Mouse (Mus musculus) T-helper 1 cell (primary cell): ENCODE data around the gene Itgb1bp2.
"Not testable (repeated sequence)": the region's sequence is repeated elsewhere in the genome, so short reads cannot be mapped to it uniquely, and the experiment has no call there.

ENCODE experiments used
- in situ Hi-C: fragments of 300-600 bp; cut with MboI, MseI; formaldehyde crosslinking; loops from one replicate; pipeline ENCODE4 v1.15.1; 2025; ENCODE audit warnings: high pct_unique_total_duplicates

The Itgb1bp2 gene

DNA sequence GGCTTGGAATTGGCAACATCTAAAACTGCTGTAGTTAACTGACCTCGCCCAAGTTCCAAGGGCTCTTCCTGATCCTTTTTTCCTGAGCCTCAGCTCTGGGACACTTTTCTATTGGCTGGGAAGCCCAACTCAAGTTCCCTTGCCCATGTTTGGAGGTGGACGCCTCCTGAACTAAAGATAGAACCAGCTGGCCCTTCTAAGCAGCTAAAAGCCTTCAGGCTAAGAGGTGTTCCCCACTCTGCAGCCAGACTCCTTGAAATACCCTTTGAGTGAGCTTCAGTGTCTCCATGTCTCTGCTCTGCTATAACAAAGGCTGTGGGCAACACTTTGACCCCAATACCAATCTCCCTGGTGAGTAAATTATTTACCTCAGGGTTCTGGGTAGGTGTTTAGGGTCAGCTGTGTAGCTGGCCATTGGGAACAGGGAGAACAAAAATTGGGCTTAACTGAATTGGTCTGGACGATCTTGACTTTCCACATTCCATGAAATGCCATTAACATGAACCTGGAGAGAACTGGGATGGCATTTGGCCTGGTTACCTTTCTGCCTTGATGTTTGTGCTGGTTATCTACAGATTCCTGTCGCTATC lies at the start of gene Itgb1bp2:
Itgb1bp2 (plus strand) TSS at position 203 of the 590 bp plus-strand sequence.
- in situ Hi-C loops = no loop called here

DNA sequence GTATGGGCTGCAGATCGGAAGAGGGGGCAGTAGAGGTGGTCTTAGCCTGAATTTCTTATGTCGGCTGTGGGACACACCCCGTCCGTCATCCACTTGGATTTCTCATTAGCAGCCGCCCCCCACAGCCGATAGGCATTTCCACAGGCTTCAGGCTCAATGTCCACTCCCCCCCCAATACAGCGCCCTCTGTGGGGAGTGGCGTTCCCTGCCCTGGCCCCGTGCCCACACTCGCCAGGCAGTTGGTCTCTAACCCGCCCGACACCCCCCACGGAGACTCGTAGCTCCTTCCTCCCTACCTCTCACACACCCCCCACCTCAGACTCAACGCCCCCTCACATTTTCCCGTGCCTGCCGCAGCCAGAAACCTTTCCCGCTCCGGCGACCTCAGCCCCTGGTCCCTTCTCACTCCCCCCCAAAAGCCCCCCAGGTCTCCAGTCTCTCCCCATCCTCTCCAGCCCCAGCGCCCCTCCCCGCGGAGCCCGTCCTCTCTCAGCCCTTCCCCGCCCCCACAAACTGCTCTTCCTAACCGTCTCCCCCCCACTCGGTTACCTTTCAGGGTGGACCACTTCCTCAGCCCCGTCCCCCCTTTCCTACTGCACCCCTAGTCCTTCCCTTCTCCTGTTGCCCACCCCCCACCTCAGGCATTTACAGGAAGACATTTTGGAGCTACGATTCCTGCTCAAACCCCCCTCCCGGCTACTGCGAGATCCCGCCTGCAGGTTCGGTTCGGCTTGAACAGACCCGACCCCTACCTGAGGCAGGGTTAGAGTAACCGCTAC lies 29.8 kb upstream of the Itgb1bp2 start:
- in situ Hi-C loops = no loop called here

DNA sequence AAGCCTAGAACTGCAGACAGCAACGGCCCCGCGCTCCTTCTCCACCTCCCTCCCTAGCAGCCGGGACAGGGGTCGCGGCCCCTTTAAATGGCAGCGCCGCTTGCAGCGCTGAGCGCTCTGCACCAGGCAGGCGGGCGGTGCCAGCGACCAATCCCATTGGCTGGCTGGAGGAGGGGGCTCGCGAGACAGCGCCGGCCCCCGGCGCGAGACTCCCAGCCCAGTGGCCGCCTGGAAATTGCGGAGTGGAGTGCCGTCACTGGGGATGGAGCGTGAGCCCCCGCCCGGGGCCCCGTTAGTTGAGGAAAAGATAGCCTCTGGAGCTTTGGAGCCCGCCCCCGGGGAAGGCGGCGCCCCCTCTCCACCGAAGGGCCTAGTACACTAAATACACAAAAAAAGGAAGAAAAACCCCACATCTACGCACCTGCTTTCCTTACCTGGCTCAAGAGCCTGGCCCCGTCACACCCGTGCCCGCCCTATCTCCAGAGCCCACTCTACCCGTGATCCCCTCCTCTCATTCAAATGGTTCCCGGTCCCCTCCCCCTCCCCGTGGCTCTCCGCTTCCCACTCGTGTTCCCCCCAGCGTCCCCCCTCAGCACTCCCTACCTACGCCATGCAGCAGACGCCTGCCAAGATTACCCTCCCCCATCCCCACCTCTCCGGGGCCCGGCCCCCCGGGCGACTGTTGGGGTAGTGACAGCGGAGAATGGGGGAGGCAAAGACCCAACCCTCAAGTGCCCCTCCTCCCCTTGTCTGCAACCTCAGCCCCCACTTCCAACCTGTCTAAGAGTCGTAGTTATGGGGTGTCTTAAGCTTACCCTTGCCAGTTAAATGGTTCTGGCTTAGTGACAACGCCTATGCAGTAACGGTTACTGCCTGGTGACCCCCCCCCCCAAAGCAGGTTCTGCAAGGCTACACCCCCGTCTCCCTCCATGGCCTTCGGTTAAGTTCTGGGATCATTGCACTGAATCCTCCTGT lies 28.9 kb upstream of the Itgb1bp2 start:
- in situ Hi-C loops = no loop called here

DNA sequence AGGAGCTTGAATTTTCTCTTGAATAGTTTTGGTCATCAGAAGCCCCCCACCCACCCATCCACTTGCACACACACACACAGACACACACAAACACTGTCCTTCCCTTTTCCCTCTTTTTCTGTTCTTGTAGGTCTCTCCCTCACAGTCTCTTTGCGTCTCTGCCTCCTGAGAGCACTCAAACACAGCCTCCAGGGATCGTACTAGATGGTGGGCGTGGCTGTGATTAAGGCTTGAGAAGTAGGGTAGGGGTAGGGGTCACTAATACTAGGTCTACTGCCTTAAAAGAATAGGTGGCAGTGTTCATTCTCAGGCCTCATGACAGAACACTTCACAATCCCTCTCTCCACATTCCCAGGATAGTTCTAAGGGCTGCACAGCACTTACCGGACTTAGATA lies 28.2 kb upstream of the Itgb1bp2 start, which contains the start of gene Zmym3:
Zmym3 (minus strand) TSS at position 150 of the 396 bp plus-strand sequence.
- in situ Hi-C loops = no loop called here

DNA sequence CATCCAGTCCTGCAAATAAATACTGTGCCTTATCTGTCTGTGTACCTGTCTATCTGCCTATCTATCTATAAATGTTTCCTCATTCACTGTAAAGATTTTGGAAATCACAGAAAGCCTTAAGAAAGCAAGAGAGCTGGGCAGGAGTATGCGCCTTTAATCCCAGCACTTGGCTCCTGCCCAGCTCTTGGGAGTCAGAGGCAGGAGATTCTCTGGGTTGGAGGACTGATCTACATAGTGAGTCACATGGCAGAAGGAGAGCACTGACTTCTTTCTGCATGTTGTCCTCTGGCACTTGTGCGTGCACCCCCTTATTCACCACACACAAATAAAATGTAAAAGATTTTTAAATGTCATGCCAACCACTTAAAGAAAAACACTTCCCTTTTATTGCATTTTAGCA lies 25.4 kb upstream of the Itgb1bp2 start:
- in situ Hi-C loops = no loop called here

DNA sequence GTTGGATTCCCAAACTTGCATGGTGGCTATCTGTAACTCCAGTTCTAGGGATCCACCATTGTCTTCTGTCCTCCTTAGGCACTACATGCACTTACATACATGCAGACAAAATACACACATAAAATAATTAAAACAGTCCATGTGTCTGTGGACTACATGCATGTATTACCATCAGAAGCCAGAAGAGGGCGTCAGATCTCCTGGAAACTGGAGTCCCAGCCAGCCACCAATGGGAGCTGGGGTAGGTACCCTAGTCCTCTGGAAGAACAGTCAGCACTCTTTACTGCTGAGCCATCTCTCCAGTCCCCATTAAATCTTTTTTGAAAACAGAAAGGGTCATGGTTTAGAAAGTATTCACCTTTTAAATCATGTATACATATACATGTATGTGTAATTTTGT lies 21.1 kb upstream of the Itgb1bp2 start:
- in situ Hi-C loops = no loop called here

DNA sequence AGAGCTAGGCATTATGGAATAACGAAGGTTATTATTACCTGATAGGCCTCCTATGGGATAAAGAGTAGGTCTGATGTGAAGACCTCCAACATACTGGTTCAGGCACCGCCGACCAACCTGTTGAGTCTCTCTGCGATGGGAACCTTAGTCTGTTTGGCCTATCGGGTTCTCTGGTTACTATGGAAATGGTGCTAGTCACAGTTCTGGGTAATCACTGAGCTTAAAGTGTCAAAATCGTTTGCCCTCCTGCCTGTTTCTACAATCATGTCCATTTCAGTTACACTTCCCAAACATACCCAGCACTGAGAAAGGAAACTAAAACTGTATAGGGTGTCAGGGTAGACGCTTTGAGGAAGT lies 20.1 kb upstream of the Itgb1bp2 start:
- in situ Hi-C loops = no loop called here

DNA sequence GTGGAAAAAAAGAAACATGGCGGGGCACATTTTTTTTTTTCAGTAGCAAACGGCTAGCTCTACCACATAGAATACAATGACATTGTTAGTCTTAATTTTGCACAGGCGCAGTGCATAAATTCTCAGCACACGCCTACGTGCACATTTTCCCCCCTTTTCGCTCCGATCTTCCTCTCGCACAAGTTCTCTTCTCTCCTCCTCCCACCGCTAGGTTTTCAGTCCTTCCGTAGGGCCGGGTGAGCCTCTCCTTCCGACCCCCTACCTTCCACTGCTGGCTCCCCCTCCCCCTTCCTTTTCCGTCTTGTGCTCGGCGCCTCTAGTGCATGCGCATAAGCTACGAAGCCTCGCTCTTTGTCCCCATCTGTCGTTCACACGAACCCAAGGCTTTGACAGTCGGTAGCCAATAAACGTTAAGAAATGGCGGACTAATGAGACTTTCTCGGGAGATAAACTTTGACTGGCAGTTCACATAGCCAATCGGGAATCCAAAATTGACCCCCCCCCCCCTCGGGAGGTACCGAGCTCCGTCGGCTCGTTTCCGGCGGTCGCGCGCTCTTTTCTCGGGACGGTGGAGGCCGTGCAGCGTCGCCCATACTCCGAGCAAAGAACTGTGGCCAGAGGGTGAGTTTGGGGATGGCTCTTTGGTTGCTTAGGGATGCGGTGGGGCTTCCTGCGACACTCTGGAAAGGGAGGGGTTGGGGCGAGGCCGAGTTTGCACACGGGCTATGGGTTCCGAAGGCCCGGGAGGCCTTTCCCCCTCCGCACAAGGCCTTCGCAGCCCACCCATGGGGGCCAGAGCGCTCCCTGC lies 19.5 kb upstream of the Itgb1bp2 start, which contains the start of gene Nono:
Nono (plus strand) TSS at position 177 of the 808 bp plus-strand sequence.
- in situ Hi-C loops = no loop called here

DNA sequence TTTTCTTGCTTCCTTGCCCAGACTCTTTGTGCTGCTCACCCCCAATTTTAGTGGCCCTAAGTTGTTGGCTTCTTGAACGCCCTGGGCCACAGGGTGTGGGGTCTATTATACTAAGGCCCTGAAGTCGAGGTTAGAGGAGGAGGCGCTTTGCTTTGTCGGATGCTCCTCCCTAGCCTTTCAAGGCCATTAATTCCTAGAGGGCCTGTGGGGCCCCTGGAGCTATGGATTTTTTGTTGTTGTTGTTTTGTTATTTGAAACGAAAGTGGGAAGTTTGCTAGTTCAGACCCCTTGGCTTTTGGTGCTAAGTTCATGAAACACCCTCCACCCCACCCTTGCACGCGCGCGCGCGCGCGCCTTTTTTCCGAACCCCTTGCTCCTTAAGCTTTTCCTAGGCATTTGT lies 18.9 kb upstream of the Itgb1bp2 start:
- in situ Hi-C loops = no loop called here

DNA sequence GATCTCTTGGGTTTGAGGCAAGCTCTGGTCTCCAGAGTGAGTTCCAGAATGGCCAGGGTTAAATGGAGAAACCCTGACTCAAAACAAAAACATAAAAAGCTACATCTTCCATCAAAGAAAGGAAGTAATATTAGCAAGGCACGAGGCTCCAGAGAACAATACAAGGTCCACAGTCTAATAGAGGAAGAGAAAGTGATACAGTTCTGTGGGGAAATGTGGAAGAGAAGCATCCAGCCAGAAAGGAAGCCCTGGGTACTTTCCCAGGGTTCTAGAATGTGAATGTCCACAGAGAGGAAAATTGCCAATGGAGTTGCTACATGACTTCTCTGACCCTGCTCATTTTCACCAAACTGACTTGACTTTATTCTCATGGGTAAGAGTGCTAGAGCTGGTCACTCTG lies 2.3 kb downstream of the Itgb1bp2 start:
- in situ Hi-C loops = loop anchor here (5.0 to 10.0 kb wide), 2 partner anchors 94 to 221 kb away; no protein-coding TSS in a partner anchor

DNA sequence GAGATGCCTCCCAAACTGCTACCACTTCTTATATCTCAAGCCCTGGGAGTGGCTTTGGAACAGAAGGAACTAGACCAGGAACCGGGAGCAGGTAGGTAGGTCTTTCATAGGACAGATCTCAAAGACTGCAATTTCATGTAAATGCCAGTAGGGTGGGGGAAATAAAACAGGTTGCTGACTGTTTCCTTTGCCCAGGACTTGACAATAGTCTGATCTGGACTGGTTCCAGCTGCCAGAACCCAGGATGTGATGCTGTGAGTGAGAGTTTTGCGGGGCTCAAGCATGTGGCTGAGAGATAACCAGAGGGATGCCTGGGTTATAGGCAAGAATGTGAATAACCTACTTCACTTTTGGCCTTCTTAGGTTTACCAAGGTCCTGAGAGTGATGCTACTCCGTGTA lies 2.7 kb downstream of the Itgb1bp2 start:
- in situ Hi-C loops = loop anchor here (5.0 to 10.0 kb wide), 2 partner anchors 93 to 221 kb away; no protein-coding TSS in a partner anchor

DNA sequence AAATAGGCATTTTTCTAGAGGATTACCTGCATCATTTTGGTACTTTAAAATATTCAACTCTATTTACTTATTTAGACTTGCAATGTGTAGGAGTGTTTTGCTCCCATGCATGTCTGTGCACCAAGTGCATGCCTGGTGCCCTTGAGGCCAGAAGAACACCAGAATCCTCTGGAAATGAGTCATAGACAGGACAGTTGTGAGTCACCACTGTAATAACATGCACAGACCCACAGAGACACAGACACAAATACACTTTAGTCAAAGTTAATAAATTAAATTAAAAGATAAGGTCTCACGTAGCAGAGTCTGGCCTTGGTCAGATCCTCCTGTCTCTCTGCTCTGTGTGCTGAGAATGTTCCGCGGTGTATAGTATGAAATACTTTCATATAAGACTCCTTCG lies 23.3 kb downstream of the Itgb1bp2 start:
- in situ Hi-C loops = no loop called here

DNA sequence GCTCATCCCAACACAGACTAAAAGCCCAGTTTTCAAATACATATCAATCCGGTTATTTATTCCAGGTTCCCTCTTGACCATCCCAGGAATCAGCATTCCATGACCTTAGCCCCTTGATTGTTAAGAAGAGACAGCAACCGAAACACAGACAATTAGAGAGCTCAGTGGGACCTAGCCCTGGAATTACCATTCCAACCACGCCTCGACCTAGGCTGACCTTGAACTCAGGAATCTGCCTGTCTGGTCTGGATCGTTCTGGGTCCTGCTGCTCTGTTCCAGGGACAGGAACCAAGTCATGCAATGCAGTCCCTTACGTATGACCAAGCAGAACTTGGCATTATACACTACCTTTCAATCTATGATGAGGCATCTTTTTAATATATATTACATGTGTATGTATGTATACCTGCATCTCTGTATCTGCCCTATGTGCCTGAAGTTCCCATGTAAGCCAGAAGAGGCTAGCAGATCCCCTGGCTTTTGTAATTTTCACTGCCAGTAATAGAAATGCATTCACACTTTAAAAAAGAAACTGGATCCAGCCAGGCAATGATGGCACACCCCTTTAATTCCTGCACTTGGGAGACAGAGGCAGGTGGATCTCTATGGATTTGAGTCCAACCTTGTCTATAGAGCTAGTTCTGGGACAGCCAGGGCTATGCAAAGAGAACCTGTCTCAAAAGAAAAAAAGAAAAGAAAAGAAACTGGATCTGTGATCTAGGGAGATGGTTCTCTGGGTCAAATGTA lies 32.9 kb downstream of the Itgb1bp2 start:
- in situ Hi-C loops = no loop called here

DNA sequence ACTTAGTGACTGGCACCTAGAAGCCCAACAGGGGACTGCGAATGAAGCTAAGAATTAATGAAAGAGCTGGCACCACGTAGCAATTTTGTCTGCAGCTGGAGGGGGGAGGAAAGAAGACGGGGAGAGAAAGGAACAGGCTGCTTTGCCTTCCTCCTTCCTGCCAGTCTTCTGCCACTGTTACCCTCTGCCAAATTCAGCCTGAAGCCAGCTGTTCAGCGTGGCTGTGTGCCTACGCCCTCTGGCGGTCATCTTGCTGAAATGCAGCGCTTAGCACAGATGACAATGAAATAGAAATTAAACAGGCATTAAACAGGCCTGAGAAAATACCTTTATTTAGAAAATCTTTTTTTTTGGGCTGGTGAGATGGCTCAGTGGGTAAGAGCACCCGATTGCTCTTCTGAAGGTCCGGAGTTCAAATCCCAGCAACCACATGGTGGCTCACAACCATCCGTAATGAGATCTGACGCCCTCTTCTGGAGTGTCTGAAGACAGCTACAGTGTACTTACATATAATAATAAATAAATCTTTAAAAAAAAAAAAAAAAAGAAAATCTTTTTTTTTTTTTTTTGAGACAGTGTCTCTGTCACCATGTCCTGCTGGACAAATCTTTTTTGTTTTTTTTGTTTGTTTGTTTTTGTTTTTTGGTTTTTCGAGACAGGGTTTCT lies 37.7 kb downstream of the Itgb1bp2 start:
- in situ Hi-C loops = not testable (repeated sequence)
